Mouse (Mus musculus): Measurements from ENCODE around the gene Psmd9.

Psmd9 gene

GRCm38 (mm10) chr5:123258990-123259389 lies 89.8 kb downstream of the Psmd9 start:
- no peak for DNase-seq

DNA sequence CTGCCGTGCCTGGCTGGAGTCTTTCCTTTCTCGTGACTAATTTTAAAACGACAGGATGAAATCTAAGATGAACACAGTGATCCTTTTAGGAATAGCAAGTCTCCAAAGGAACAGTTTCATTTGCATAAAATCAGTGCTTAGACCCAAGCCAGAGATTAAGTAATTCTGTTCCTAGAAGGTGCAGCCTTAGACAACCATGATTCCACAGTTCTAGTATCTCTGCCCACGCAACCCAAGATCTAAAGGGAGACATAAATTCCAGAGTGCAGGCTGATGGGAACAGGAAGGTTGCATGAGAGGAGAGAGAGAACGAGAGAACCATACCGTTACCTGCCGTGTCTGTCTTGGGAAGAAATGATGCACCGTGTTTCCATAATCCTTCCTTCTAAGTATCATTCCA lies 91.5 kb downstream of the Psmd9 start:
- no peak for DNase-seq

DNA sequence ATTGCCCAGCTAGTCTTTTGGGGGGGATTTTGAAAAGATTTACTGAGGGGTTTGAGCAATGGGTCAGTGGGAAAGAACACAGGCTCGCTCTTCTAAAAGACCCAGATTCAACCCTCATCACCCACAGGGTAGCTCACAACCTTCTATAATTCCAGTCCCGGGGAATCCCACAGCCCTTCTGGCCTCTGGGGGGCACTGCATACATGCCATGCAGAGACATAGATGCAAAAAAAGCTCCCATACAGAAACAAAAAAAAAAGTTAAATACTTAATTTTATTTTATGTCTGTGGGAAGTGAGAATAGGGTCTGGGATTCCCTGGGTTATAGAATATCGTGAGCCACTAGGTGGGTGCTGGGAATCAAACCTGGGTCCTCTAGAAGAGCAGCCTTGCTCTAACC lies 97.7 kb downstream of the Psmd9 start:
- DNase-seq = no peak

GRCm38 (mm10) chr5:123268477-123269474 lies 99.6 kb downstream of the Psmd9 start:
- DNase-seq = no peak

DNA sequence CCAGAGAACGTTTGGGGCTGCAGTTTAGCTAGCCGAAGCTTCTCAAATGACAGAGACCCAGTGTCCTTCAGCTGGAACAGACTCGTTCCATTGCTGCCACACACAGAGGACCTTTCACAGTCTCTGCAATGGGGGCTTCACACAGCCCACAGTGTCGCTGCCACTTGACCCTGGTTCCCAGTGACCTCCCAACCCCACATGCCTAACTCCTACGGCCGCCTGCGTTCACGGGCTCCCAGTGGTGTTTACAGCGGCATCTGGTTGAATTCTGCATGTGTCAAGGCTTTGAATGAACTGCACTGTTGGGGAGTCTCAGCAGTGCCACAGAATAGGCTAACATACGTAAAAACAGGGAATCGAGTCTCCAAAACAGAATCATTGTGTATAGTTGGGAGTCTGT lies 101.7 kb downstream of the Psmd9 start:
- DNase-seq = no peak

DNA sequence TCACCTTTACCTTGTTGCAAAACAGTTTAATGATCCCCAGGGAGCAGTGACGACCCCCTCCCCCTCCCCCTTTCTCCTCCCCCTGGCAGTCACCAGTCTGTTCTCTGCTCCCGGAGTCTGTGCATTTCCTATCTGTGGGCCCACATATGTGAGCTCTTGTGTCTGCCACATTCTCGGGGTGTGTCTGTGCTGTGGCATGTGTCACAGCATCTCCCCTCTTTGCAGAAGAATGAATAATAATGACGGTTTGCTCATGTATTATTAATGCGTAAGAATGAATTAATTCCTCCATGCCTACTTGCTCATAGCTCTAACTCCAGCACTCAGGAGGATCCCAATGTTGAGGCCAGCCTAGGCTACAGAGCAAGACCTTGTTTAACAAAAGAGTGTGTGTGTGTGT lies 103.7 kb downstream of the Psmd9 start:
- DNase-seq = no peak

- DNase-seq = no peak
These were observed 107.6 kb downstream of the Psmd9 start for GRCm38 (mm10) chr5:123276636-123277341.

DNA sequence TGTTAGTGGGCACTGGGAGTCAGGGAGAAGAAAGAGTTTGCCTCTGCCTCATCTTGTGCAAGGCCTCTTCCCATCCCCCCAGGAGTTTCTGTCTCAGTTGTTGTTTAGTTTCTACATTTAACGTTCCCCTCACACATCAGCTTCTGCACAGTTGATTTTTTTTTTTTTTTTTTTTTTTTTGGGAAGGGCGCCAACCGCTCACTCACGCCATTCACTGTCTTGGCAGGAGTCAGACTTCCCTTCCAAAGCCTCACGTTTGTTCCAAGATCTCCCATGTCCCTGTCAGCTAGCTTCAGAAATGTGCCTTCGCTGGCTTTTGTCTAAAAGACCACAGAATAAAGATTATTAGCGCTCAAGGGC lies 108.1 kb downstream of the Psmd9 start:
- no peak for DNase-seq

DNA sequence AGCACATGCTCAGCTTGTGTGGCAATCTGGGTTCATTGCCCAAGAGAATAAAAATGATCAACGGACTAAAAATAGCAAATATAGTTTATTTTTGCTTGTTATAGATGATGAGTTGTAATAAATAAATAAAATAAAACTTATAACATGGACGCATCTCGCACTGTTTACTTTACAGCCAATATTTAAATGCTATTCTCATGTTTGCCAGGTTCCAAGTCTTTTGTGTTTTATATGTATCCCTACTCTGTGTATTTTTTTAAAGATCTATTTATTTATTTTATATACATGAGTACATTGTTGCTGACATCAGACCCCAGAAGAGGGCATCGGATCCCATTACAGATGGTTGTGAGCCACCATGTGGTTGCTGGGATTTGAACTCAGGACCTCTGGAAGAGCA lies 108.5 kb downstream of the Psmd9 start:
- no peak for DNase-seq

DNA sequence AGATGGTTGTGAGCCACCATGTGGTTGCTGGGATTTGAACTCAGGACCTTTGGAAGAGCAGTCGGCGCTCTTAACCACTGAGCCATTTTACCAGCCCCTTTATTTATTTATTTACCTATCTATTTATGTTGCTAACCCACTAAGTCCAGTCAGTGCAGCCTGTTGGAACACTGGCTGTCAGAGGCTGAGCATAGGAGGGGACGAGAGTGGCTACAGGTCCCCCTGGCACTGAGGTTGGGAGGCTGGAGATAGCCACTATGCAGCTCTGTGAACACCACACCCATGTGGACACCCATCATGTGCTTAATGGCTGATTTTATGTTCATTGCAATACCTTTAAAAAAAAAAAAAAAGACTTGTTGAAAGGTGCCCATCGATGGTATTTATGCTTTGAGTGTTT lies 110.0 kb downstream of the Psmd9 start:
- no peak for DNase-seq

DNA sequence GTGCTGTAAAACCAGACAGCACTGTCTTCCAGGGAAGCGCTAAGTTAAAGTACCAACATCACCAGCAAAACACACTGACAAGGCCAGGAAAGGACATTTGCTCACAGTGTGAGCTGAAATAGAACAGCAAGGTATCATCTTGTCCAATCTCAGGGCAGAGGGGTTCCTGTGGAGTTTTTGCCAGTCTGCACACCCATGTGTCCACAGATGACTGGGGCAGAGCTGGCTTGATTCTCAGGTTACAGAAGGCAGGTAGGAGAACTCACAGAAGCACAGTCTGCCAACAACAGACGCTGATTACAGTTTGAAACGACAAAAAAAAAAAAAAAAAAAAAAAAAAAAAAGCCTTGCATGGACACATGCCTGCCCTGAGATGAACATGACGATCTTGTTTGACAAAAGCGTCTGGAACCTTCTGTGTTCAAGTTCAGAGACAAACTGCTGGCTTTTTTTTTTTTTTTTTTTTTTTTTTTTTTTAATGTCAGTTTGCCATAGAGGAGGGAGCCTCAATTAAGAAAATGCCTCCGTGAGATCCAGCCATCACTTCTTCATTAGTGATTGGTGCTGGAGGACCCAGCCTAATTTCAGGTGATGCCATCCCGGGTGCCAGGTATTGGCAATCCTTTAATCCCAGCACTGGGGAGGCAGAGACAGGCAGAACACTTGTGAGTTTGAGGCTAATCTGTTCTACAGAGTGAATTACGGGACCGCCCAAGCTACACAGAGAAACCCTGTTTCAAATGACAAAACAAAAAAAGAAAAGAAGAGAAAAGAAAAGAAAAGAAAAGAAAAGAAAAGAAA lies 112.3 kb downstream of the Psmd9 start:
- no peak for DNase-seq

DNA sequence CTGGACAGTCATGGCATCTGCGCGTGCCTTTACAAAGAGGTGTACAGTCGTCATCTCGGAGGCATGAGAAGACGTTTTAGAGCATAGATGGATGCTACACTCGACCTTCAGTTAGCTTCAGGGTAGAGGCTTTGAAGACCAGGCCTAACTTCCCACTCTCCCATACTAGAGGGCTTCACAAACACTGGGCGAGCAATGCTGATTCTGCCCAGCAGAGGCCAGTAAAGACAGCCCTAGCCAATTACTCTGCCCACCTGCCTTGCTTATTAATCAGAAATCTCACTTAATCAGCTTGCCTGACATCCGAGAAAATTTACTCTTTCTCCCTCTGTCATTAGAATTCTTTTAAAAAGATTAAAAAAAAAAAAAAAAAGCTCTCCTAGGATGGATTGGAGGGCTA lies 116.0 kb downstream of the Psmd9 start:
- peak; percentile 35 for DNase-seq

DNA sequence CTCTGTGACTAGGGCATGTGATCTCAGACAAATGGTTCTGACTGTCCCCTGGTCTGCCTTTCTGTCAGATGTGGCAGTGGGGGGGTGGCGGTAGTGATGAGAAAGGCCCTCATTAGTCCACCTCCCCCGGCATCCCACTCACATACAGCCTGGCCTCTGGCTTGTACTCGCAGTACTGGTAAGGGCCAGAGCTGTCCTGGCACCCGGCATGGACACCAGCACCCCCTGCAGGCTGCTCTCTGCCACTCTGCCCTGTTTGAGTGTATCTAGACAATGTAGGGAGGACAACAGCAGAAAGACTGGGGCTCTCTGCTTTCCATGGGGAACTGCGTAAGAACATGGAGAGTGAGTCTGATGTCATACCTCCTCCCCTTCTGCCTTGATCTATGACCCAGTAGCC lies 118.9 kb downstream of the Psmd9 start:
- DNase-seq = no peak

DNA sequence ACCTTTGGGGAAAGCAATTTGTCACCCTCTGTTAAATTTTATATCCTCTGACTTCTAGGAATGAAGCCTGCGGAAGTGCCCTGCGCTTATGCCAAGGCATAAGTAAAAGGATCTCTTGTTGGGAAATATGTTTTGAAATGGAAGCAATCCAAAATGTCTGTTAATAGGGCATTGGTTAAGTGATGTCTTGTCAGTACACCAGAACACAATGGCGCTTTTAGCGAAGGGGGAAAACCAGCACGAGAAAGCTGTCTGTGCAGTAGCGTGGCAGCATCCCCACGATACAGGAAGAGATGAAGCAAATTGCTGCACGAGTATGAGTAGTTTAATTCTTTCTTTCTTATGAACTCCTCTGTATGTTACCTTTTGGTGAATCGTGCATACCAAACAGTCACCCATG lies 125.4 kb downstream of the Psmd9 start:
- no peak for DNase-seq

GRCm38 (mm10) chr5:123296224-123296806 lies 127.1 kb downstream of the Psmd9 start:
- no peak for DNase-seq

DNA sequence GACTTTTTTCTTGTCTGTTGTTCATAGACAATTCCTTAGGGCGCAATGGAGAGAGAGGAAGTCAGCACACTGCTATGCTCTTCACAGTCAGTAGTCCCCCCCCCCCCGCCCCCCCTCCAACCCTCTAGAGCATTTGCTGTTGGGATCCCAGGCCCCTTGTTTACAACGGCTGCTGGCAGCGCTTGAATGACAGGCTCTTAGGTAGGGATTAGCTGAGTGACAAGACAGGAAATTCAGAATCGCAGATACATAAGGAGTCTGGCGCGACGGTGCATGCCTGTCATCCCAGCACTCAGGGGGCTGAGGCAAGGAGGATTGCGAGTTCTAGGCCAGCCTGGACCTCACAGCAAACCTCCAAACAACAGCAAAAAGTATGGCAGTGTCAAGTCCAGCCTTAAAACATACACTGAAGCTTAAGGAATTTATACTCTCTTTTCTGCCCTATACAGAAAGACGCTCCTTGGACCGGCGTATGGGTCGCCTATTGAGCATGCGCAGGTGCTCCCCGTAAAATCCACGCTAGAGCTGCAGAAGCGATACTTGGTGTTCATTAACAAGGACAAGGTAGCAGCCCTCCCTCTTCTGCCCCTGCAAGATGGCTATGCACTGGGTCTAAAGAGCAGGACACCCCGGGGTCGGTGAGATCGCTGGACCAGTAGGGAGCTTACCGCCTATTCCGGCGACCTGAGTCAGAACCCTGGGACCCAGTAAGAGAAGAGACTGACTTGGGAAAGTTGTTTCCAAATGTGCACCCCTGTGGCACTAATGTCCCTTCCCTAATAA lies 128.0 kb downstream of the Psmd9 start:
- no peak for DNase-seq

- no peak for DNase-seq
These were observed 128.6 kb downstream of the Psmd9 start for GRCm38 (mm10) chr5:123297830-123298229.

GRCm38 (mm10) chr5:123298526-123298925 lies 129.3 kb downstream of the Psmd9 start:
- DNase-seq = no peak

Data from layer of hippocampus, adult 9-11 months (tissue).